14 mouse cellular contexts compared by ENCODE assay signal in the genomic region with DNA sequence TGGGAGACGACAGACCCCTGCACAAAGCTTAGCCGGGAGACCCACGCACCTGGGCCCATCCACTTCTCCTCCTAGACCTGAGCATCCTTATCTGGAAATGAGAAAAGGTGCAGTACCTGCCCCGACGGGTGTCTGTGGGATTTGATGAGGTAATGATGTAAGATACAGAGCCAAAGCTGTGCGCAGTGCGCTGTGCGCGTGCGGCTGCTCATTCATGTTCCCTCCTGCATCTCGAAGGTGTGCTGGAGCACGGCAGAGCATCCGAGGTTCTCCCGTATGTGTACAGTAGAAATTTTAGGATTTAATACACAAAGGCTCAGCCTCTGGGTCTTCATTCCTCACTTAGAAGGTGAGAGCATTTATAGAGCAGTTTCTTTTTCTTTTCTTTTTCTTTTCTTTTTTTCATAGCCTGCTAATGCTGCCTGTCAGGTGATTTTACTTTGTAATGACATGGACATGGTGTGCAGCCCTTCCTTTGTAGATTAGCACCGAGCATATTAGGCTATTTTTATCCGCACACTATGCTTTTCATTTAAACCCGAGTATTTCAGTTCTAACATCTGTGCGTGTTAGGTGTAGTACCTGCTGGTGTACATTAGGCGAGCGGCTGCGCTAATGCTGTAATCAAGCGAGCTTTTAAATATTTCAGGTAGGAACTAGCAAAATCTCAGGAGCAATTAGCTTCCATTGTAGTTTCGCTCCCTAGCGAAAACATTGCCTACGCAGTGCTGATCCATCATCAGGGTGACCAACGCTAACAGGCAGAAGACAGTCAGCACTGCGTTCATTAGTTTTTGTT.
DNase-seq lines count a peak whose midpoint lies in the region; ATAC-seq lines count a peak whose summit lies in the region.
"Had no signal": no experiment of that assay in that cellular context is flagged by ENCODE, and none has a peak within 500 bp of the region (broad histone marks: within the 10 kb centered on the region; RNA-seq: fewer than 3 reads in every experiment).

No protein-coding gene starts in this region.

- no peak overlapping the region for H3K9ac ChIP-seq in forebrain, embryonic 12.5 days
- peak overlapping the region; percentile 26; the same call in 1 of the 2 replicates for H3K9ac ChIP-seq in hindbrain, embryonic 14.5 days
- peak overlapping the region; percentile 32; the same call in 1 of the 2 replicates for H3K9ac ChIP-seq in neural tube, embryonic 14.5 days (replicated peaks; ENCODE audit: low read depth, low read length)
- H3K9ac ChIP-seq in liver, embryonic 11.5 days (ENCODE audit: low read depth, low read length): no peak overlapping the region
- H3K9ac ChIP-seq: heart, embryonic 15.5 days; liver, embryonic 12.5 days had no signal

- no peak overlapping the region for H3K4me2 ChIP-seq in forebrain, embryonic 12.5 days
- peak overlapping the region; percentile 25; the same call in 1 of the 2 replicates for H3K4me2 ChIP-seq in hindbrain, embryonic 14.5 days (replicated peaks)
- H3K4me2 ChIP-seq in neural tube, embryonic 14.5 days (ENCODE audit: low read depth, low read length): no peak overlapping the region
- no peak overlapping the region for H3K4me2 ChIP-seq in liver, embryonic 11.5 days
- H3K4me2 ChIP-seq: heart, embryonic 15.5 days; liver, embryonic 12.5 days had no signal

- peak; percentile 9 for DNase-seq in WW6 (ENCODE audit: low read depth, low spot score)
- DNase-seq in hindbrain, embryonic 14.5 days (ENCODE audit: low spot score): no peak
- DNase-seq in embryonic facial prominence, embryonic 10.5 days (ENCODE audit: low spot score): no peak
- DNase-seq in liver, embryonic 11.5 days (ENCODE audit: low spot score): no peak
- DNase-seq in cerebellum, postnatal 4 days (ENCODE audit: low spot score in 2 of 2): no peak
- DNase-seq: adrenal gland, postnatal 10 days; cerebellum, adult 11 months; kidney, postnatal 25 days; thymus, adult 18-20 months had no signal

- ATAC-seq in forebrain, embryonic 12.5 days (ENCODE audit: low FRiP score): no peak
- no peak; the same call in 1 of the 2 replicates for ATAC-seq in hindbrain, embryonic 14.5 days (ENCODE audit: low FRiP score)
- peak; percentile 42; the same call in 1 of the 2 replicates for ATAC-seq in neural tube, embryonic 14.5 days (ENCODE audit: low read depth)
- ATAC-seq in liver, embryonic 11.5 days (replicated peaks; ENCODE audit: low FRiP score): no peak
- ATAC-seq: liver, embryonic 12.5 days; lung, postnatal 0 days had no signal

- 87% methylated on average over 27 of the region's 27 CpGs for WGBS in forebrain, embryonic 12.5 days
- 68% methylated on average over 27 of the region's 27 CpGs for WGBS in hindbrain, embryonic 14.5 days
- WGBS in neural tube, embryonic 14.5 days: 66% methylated on average over 27 of the region's 27 CpGs
- WGBS in embryonic facial prominence, embryonic 10.5 days: 93% methylated on average over 27 of the region's 27 CpGs
- WGBS in liver, embryonic 11.5 days: 80% methylated on average over 27 of the region's 27 CpGs

- 0 out of 2 replicates have a peak overlapping the region, but pooled peaks have one; percentile 8 for H3K27ac ChIP-seq in forebrain, embryonic 12.5 days
- H3K27ac ChIP-seq in hindbrain, embryonic 14.5 days: peak overlapping the region; percentile 75
- peak overlapping the region; percentile 7 for H3K27ac ChIP-seq in neural tube, embryonic 14.5 days (ENCODE audit: low read depth, low read length)
- no peak overlapping the region for H3K27ac ChIP-seq in embryonic facial prominence, embryonic 10.5 days (replicated peaks)
- no peak overlapping the region for H3K27ac ChIP-seq in liver, embryonic 11.5 days (ENCODE audit: low read depth, low read length)
- H3K27ac ChIP-seq: heart, embryonic 15.5 days; liver, embryonic 12.5 days had no signal

- H3K4me1 ChIP-seq in forebrain, embryonic 12.5 days: peaks cover 47% of the 10 kb centered on the region
- peaks cover 58% of the 10 kb centered on the region for H3K4me1 ChIP-seq in hindbrain, embryonic 14.5 days (replicated peaks; ENCODE audit: control insufficient read depth, insufficient read depth, low read length)
- H3K4me1 ChIP-seq in neural tube, embryonic 14.5 days (ENCODE audit: control insufficient read depth, insufficient read depth, low read length): peaks cover 53% of the 10 kb centered on the region
- H3K4me1 ChIP-seq in embryonic facial prominence, embryonic 10.5 days: peaks cover 33% of the 10 kb centered on the region
- H3K4me1 ChIP-seq in liver, embryonic 11.5 days (replicated peaks; ENCODE audit: control insufficient read depth, insufficient read depth, low read length): no peaks in the 10 kb centered on the region
- H3K4me1 ChIP-seq: liver, embryonic 12.5 days had no signal

- H3K27me3 ChIP-seq in forebrain, embryonic 12.5 days: no peaks in the 10 kb centered on the region
- no peaks in the 10 kb centered on the region for H3K27me3 ChIP-seq in hindbrain, embryonic 14.5 days (ENCODE audit: control insufficient read depth, insufficient read depth, low read length)
- no peaks in the 10 kb centered on the region for H3K27me3 ChIP-seq in neural tube, embryonic 14.5 days (ENCODE audit: control insufficient read depth, insufficient read depth, low read length)
- H3K27me3 ChIP-seq in embryonic facial prominence, embryonic 10.5 days (replicated peaks; ENCODE audit: low read depth, poor library complexity, severe bottlenecking): no peaks in the 10 kb centered on the region
- no peaks in the 10 kb centered on the region for H3K27me3 ChIP-seq in liver, embryonic 11.5 days (replicated peaks; ENCODE audit: control insufficient read depth, insufficient read depth, low read length)
- H3K27me3 ChIP-seq: heart, embryonic 15.5 days had no signal

- H3K4me3 ChIP-seq in forebrain, embryonic 12.5 days (replicated peaks): no peak overlapping the region
- H3K4me3 ChIP-seq in hindbrain, embryonic 14.5 days (replicated peaks; ENCODE audit: low read length): no peak overlapping the region
- no peak overlapping the region for H3K4me3 ChIP-seq in neural tube, embryonic 14.5 days (ENCODE audit: low read depth, low read length)
- H3K4me3 ChIP-seq in embryonic facial prominence, embryonic 10.5 days: no peak overlapping the region
- no peak overlapping the region for H3K4me3 ChIP-seq in liver, embryonic 11.5 days (ENCODE audit: low read depth, low read length)
- H3K4me3 ChIP-seq: heart, embryonic 15.5 days; liver, embryonic 12.5 days had no signal

- no peaks in the 10 kb centered on the region for H3K36me3 ChIP-seq in forebrain, embryonic 12.5 days (replicated peaks)
- no peaks in the 10 kb centered on the region for H3K36me3 ChIP-seq in hindbrain, embryonic 14.5 days (replicated peaks; ENCODE audit: control insufficient read depth, insufficient read depth)
- no peaks in the 10 kb centered on the region for H3K36me3 ChIP-seq in neural tube, embryonic 14.5 days (ENCODE audit: control insufficient read depth, insufficient read depth, low read length)
- H3K36me3 ChIP-seq in embryonic facial prominence, embryonic 10.5 days (replicated peaks): no peaks in the 10 kb centered on the region
- H3K36me3 ChIP-seq in liver, embryonic 11.5 days (ENCODE audit: control insufficient read depth, insufficient read depth, low read length): no peaks in the 10 kb centered on the region
- H3K36me3 ChIP-seq: heart, embryonic 15.5 days; liver, embryonic 12.5 days had no signal

- H3K9me3 ChIP-seq in forebrain, embryonic 12.5 days: no peaks in the 10 kb centered on the region
- no peaks in the 10 kb centered on the region for H3K9me3 ChIP-seq in hindbrain, embryonic 14.5 days (ENCODE audit: control insufficient read depth, low read length)
- no peaks in the 10 kb centered on the region for H3K9me3 ChIP-seq in neural tube, embryonic 14.5 days (ENCODE audit: control insufficient read depth, low read length)
- no peaks in the 10 kb centered on the region for H3K9me3 ChIP-seq in embryonic facial prominence, embryonic 10.5 days
- H3K9me3 ChIP-seq in liver, embryonic 11.5 days (ENCODE audit: control insufficient read depth, low read length): no peaks in the 10 kb centered on the region
- H3K9me3 ChIP-seq: heart, embryonic 15.5 days; liver, embryonic 12.5 days had no signal

Comparison
In these comparisons a context has a peak if more than half of its experiments do, and no peak if none do; other contexts are left out.
1. H3K27ac ChIP-seq: peak in forebrain, embryonic 12.5 days (single experiment), hindbrain, embryonic 14.5 days (single experiment) and neural tube, embryonic 14.5 days (single experiment); none in embryonic facial prominence, embryonic 10.5 days (single experiment) and liver, embryonic 11.5 days (single experiment).
2. H3K9ac ChIP-seq: peak in hindbrain, embryonic 14.5 days (single experiment) and neural tube, embryonic 14.5 days (single experiment); none in forebrain, embryonic 12.5 days (single experiment) and liver, embryonic 11.5 days (single experiment).